Mouse (Mus musculus): Measurements from ENCODE around the gene Jag2. TPM values are rescaled to one million over a fixed set of nuclear protein-coding genes. Genes with fewer than 3 reads are reported as not detected.

Jag2 gene
- polyA plus RNA-seq, 1 experiment from 2014 or later: 17.2 TPM

DNA sequence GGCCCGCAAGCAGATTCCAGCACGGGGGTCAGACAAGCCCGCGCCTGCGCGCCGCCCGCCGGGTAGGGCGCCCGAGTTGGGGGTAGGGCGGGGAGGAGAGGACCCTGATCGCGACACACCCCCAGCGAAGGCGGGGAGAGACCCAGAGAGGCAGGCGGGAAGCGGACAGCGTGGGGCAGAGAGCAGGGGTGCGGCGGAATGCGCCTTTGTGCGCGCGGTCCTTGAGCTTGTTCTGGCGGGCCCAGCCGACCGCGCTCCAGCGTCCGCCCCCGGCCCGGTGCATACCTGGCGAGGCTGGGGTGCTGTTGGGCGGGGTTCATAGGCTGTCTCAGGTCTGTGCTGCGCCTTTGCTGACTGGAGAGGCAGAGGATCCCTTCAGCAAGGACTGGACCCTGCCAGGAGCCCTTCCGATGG lies 52.0 kb downstream of the Jag2 start:
- H3K9ac ChIP-seq (replicated peaks; ENCODE audit: low read depth, low read length): peak overlapping the region; percentile 37; the same call in 1 of the 2 replicates
- 1% methylated on average over 34 of the region's 37 CpGs for WGBS
- no peaks in the 10 kb centered on the region for H3K9me3 ChIP-seq (ENCODE audit: control insufficient read depth, low read length)
- peaks cover 5% of the 10 kb centered on the region for H3K4me1 ChIP-seq (ENCODE audit: control insufficient read depth, insufficient read depth, low read length)
- peaks cover 50% of the 10 kb centered on the region for H3K27me3 ChIP-seq (ENCODE audit: control insufficient read depth, insufficient read depth, low read length)
- H3K4me2 ChIP-seq (ENCODE audit: low read depth, low read length): peak overlapping the region; percentile 51
- no peak for ATAC-seq (ENCODE audit: low read depth)
- H3K27ac ChIP-seq (ENCODE audit: low read depth, low read length): no peak overlapping the region
- H3K36me3 ChIP-seq (ENCODE audit: control insufficient read depth, insufficient read depth, low read length): no peaks in the 10 kb centered on the region
- peak overlapping the region; percentile 26 for H3K4me3 ChIP-seq (ENCODE audit: low read depth, low read length)

DNA sequence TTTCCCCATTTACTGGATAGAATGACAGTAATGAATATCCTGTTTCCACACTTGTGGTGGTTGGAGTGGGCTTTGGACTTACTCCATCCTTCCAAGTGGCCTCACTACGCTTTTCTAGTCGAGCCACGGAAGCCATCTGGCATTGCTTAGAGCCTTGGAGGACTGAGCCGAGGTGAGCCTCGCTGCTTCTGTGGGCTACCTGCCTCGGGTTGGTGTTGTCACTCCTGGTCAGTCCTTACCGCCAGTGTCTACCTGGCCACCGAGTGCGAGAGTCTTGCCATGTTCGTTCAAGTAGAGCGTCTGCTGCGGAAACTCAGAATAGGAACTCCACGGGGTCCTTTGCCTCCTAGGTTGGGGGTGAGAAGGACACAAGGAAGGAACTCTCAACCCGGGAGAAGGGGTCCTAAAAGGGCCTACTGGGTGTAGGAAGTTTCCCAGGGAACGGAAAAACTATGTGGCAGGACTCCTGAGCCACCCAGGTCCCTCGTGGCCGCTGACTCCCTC lies 52.5 kb downstream of the Jag2 start:
- WGBS: 6% methylated on average over 17 of the region's 17 CpGs
- Histone ChIP-seq H3K4me2 (ENCODE audit: low read depth, low read length) (peak overlapping the region; percentile 51), H3K9ac (replicated peaks; ENCODE audit: low read depth, low read length) (no peak overlapping the region; the same call in 1 of the 2 replicates), H3K4me1 (ENCODE audit: control insufficient read depth, insufficient read depth, low read length) (peaks cover 5% of the 10 kb centered on the region), H3K9me3 (ENCODE audit: control insufficient read depth, low read length) (no peaks in the 10 kb centered on the region), H3K27ac (ENCODE audit: low read depth, low read length) (no peak overlapping the region), H3K4me3 (ENCODE audit: low read depth, low read length) (peak overlapping the region; percentile 26), H3K36me3 (ENCODE audit: control insufficient read depth, insufficient read depth, low read length) (no peaks in the 10 kb centered on the region), H3K27me3 (ENCODE audit: control insufficient read depth, insufficient read depth, low read length) (peaks cover 50% of the 10 kb centered on the region)
- no peak for ATAC-seq (ENCODE audit: low read depth)

DNA sequence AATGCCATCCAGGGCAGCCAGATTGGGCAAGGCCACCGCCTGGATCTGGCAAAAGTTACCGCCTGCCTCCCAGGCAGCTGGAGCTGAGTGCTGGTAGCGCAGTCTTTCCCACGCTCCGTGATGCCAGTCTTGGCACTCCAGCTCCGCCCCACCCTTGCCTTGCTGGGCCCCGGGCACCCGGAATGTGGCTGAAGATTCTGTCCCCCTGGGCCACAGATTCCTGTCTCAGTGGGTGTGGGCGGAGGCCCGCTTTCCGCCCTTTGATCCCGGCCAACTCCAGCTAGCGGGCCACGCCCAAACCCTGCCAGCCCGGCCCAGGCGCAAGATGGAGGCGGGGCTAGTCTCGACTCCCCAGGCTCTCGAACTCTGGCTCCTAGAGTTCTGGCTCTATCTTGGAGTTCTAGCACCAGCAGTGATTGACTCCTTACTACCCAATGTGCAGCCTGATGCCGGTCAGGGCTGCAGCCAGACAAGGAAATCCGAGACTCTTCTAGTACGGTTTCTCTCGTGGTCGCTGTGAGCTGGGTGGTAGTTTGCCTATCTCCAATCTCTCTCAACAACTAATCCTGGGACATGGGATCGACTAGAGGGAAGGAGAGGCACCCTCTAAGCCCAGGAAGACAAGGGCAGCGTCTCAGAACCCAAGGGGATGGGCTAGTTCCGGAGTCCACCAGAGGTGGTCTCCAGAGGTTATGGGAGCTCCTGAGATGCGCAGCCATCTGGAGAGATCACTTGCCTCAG lies 53.1 kb downstream of the Jag2 start:
- Histone ChIP-seq H3K4me1 (ENCODE audit: control insufficient read depth, insufficient read depth, low read length) (peaks cover 5% of the 10 kb centered on the region), H3K9me3 (ENCODE audit: control insufficient read depth, low read length) (no peaks in the 10 kb centered on the region), H3K27me3 (ENCODE audit: control insufficient read depth, insufficient read depth, low read length) (peaks cover 50% of the 10 kb centered on the region), H3K9ac (replicated peaks; ENCODE audit: low read depth, low read length) (no peak overlapping the region; the same call in 1 of the 2 replicates), H3K27ac (ENCODE audit: low read depth, low read length) (no peak overlapping the region), H3K4me2 (ENCODE audit: low read depth, low read length) (no peak overlapping the region), H3K4me3 (ENCODE audit: low read depth, low read length) (no peak overlapping the region), H3K36me3 (ENCODE audit: control insufficient read depth, insufficient read depth, low read length) (no peaks in the 10 kb centered on the region)
- WGBS: 5% methylated on average over 28 of the region's 28 CpGs
- peak; percentile 42 for ATAC-seq (ENCODE audit: low read depth)

DNA sequence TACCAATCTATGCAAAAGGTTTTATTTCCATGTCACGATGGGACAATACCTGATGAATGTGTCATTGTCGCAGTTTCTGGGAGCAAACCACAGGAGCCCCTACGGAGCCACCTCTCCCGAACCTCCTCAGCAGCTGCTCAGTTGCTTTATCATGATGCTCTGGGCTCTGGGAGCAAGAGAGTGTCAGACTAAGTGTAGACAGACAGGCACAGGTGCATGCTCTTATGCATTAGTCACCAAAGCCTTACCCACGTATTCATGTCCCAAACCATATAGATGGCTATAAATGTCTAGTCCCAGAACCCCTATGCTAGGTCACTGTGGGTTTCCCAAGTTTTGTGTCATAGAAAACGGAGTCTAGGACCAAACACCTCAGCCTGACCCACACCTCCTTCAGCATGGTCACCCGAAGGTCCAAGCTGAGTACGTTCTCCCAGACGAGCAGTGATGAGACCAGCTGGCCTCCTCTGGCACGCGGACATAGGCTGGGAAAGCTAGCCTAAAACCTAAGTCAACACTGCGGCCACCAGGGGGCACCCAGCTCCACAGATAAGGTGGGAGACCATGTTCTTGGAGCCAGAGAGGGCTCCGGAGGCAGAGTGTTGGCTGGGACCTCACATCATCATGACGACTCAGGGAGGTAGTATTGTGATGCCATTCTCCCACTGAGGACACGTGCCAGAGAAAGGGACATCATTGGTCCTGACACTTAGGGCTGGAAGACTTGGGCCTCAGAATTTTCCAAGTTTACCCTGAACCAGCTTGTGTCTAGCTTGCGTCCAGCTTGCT lies 54.2 kb downstream of the Jag2 start:
- Histone ChIP-seq H3K4me1 (ENCODE audit: control insufficient read depth, insufficient read depth, low read length) (peaks cover 5% of the 10 kb centered on the region), H3K27me3 (ENCODE audit: control insufficient read depth, insufficient read depth, low read length) (peaks cover 50% of the 10 kb centered on the region), H3K4me3 (ENCODE audit: low read depth, low read length) (no peak overlapping the region), H3K27ac (ENCODE audit: low read depth, low read length) (no peak overlapping the region), H3K9me3 (ENCODE audit: control insufficient read depth, low read length) (no peaks in the 10 kb centered on the region), H3K36me3 (ENCODE audit: control insufficient read depth, insufficient read depth, low read length) (no peaks in the 10 kb centered on the region), H3K4me2 (ENCODE audit: low read depth, low read length) (no peak overlapping the region), H3K9ac (replicated peaks; ENCODE audit: low read depth, low read length) (no peak overlapping the region)
- 23% methylated on average over 16 of the region's 16 CpGs for WGBS
- peak; percentile 64 for ATAC-seq (ENCODE audit: low read depth)

DNA sequence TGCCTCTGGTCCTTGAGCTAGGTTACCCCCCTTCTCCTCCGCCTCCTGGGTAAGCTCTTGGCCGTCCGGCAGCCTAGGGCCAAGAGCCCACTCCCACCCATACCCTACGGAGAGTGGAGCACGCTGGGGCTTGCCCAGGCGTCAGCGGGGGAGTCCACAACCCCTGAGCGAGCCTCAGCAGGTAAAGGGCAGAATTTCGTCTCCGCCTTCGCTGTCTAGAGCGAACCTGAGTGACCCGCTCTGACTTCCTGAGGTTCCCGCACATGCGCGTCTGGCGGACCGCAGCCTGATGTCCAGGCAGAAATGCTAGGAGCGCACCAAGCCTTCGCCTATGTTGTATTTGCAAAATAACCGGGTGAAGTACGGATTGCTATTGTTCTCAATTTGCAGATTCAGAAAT lies 55.4 kb downstream of the Jag2 start:
- peak overlapping the region; percentile 41; the same call in 1 of the 2 replicates for H3K4me2 ChIP-seq (ENCODE audit: low read depth, low read length)
- 0 out of 2 replicates have a peak overlapping the region, but pooled peaks have one; percentile 12 for H3K9ac ChIP-seq (replicated peaks; ENCODE audit: low read depth, low read length)
- H3K4me3 ChIP-seq (ENCODE audit: low read depth, low read length): peak overlapping the region; percentile 24
- no peak for ATAC-seq (ENCODE audit: low read depth)
- H3K27ac ChIP-seq (ENCODE audit: low read depth, low read length): no peak overlapping the region
- no peaks in the 10 kb centered on the region for H3K9me3 ChIP-seq (ENCODE audit: control insufficient read depth, low read length)
- 14% methylated on average over 22 of the region's 22 CpGs for WGBS
- H3K27me3 ChIP-seq (ENCODE audit: control insufficient read depth, insufficient read depth, low read length): peaks cover 50% of the 10 kb centered on the region
- peaks cover 5% of the 10 kb centered on the region for H3K4me1 ChIP-seq (ENCODE audit: control insufficient read depth, insufficient read depth, low read length)
- H3K36me3 ChIP-seq (ENCODE audit: control insufficient read depth, insufficient read depth, low read length): no peaks in the 10 kb centered on the region

DNA sequence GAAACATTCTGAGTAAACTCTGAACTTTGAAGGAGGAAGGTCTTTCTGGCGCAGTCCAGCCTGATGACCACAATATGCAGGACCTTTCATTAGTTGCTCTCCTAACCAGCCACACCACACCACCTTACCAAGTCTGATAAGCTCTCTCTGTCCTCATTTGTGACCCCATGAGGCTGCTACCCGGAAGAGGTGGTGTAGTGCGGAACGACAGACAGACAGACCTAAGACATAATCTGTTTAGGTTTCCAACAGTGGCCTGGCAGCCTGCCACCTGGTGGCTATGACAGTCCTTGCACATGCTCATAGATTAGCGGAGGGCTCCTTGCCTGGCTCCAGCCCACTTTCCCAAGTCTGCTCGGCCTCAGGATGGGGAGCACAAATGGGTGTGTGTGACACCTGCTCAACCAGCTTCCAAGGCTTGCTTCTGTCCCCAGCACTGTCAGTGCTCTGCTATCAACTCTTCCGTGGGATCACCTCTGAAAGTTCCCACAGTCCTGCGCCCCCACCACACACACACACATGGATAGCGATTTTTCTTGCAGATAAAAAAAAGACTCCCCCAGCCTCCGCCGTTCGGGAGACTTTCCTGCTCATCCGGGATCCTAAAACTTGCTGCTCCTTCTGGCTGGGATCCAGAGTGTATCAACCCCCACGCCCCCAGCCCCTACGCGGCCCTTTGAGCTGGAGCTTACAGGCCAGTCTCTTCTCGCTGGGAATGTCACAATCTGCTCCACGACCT lies 56.0 kb downstream of the Jag2 start:
- Histone ChIP-seq H3K9me3 (ENCODE audit: control insufficient read depth, low read length) (no peaks in the 10 kb centered on the region), H3K27me3 (ENCODE audit: control insufficient read depth, insufficient read depth, low read length) (peaks cover 45% of the 10 kb centered on the region), H3K36me3 (ENCODE audit: control insufficient read depth, insufficient read depth, low read length) (no peaks in the 10 kb centered on the region), H3K4me2 (ENCODE audit: low read depth, low read length) (peak overlapping the region; percentile 41; the same call in 1 of the 2 replicates), H3K4me1 (ENCODE audit: control insufficient read depth, insufficient read depth, low read length) (peaks cover 5% of the 10 kb centered on the region), H3K27ac (ENCODE audit: low read depth, low read length) (no peak overlapping the region), H3K9ac (replicated peaks; ENCODE audit: low read depth, low read length) (0 out of 2 replicates have a peak overlapping the region, but pooled peaks have one; percentile 12), H3K4me3 (ENCODE audit: low read depth, low read length) (peak overlapping the region; percentile 24)
- 22% methylated on average over 18 of the region's 18 CpGs for WGBS
- peak; percentile 19; the same call in 1 of the 2 replicates for ATAC-seq (ENCODE audit: low read depth)

DNA sequence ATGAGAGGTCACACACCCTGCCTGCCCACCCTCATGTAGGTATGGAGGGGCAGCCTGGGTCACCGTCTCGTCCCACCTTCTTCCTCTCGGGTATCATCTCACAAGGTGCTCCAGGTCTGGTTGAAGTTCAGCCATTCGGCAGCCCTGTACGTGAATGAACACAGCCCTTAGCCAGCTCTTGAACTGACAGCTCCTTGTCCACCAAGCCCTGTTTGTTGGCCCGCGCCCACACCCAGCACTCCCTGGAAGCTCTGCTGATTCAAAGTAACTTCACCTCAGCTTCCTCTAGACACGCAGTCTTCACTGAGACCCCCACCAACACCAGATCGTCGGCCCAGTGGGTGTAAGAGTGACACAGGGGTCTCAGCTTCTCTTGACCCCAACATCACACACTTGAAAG lies 56.6 kb downstream of the Jag2 start:
- no peak overlapping the region for H3K9ac ChIP-seq (replicated peaks; ENCODE audit: low read depth, low read length)
- no peak overlapping the region for H3K4me3 ChIP-seq (ENCODE audit: low read depth, low read length)
- H3K27me3 ChIP-seq (ENCODE audit: control insufficient read depth, insufficient read depth, low read length): peaks cover 39% of the 10 kb centered on the region
- no peak for ATAC-seq (ENCODE audit: low read depth)
- peaks cover 5% of the 10 kb centered on the region for H3K4me1 ChIP-seq (ENCODE audit: control insufficient read depth, insufficient read depth, low read length)
- WGBS: 85% methylated on average over 10 of the region's 10 CpGs
- H3K36me3 ChIP-seq (ENCODE audit: control insufficient read depth, insufficient read depth, low read length): no peaks in the 10 kb centered on the region
- no peaks in the 10 kb centered on the region for H3K9me3 ChIP-seq (ENCODE audit: control insufficient read depth, low read length)
- H3K4me2 ChIP-seq (ENCODE audit: low read depth, low read length): no peak overlapping the region
- no peak overlapping the region for H3K27ac ChIP-seq (ENCODE audit: low read depth, low read length)

DNA sequence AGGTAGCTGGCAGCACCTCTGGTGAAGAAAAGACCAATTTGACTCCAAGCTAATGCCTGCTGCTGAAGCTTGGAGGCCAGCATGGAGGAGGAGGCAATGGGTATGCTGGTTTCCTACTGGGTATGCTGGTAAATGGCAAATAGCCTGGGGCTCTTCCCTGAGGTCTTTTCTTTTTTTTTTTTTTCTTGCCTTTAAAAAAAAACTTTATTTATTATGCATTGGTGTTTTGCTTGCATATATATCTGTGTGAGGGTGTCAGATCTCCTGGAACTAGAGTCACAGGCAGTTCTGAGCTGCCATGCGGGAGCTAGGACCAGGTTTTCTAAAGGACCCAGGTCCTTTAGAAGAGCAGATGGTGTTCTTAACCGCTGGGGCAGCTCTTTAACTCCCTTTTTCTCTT lies 58.3 kb downstream of the Jag2 start:
- H3K27me3 ChIP-seq (ENCODE audit: control insufficient read depth, insufficient read depth, low read length): peaks cover 24% of the 10 kb centered on the region
- no peak for ATAC-seq (ENCODE audit: low read depth)
- 81% methylated on average over 2 of the region's 2 CpGs for WGBS

More for the DNA sequence above, 58.3 kb downstream of the Jag2 start:
- no peak overlapping the region for H3K9ac ChIP-seq (replicated peaks; ENCODE audit: low read depth, low read length)
- H3K9me3 ChIP-seq (ENCODE audit: control insufficient read depth, low read length): no peaks in the 10 kb centered on the region
- H3K27ac ChIP-seq (ENCODE audit: low read depth, low read length): no peak overlapping the region
- no peaks in the 10 kb centered on the region for H3K4me1 ChIP-seq (ENCODE audit: control insufficient read depth, insufficient read depth, low read length)
- no peak overlapping the region for H3K4me2 ChIP-seq (ENCODE audit: low read depth, low read length)
- H3K4me3 ChIP-seq (ENCODE audit: low read depth, low read length): no peak overlapping the region
- H3K36me3 ChIP-seq (ENCODE audit: control insufficient read depth, insufficient read depth, low read length): no peaks in the 10 kb centered on the region
